Mouse (Mus musculus): ENCODE measurements around the gene Kcnb1.

Kcnb1 gene

GRCm38 (mm10) chr2:167086092-167086491, 103.9 kb downstream of the Kcnb1 start:
- in situ Hi-C loops (cut with MboI, MseI) = no loop called here

- in situ Hi-C loops (cut with MboI, MseI) = no loop called here
These were observed 108.3 kb downstream of the Kcnb1 start for GRCm38 (mm10) chr2:167081639-167082038.

GRCm38 (mm10) chr2:167081135-167081534, 108.8 kb downstream of the Kcnb1 start:
- in situ Hi-C loops (cut with MboI, MseI) = no loop called here

- in situ Hi-C loops (cut with MboI, MseI) = no loop called here
These were observed 109.6 kb downstream of the Kcnb1 start for GRCm38 (mm10) chr2:167080387-167080786.

- in situ Hi-C loops (cut with MboI, MseI) = no loop called here
These were observed 110.3 kb downstream of the Kcnb1 start for GRCm38 (mm10) chr2:167079535-167080257.

- in situ Hi-C loops (cut with MboI, MseI) = no loop called here
These were observed 110.9 kb downstream of the Kcnb1 start for GRCm38 (mm10) chr2:167078931-167079495.

- in situ Hi-C loops (cut with MboI, MseI) = no loop called here
These were observed 111.5 kb downstream of the Kcnb1 start for GRCm38 (mm10) chr2:167078486-167078885.

GRCm38 (mm10) chr2:167077199-167077962, 112.6 kb downstream of the Kcnb1 start:
- in situ Hi-C loops (cut with MboI, MseI) = no loop called here

- in situ Hi-C loops (cut with MboI, MseI) = no loop called here
These were observed 113.2 kb downstream of the Kcnb1 start for GRCm38 (mm10) chr2:167076759-167077158.

- in situ Hi-C loops (cut with MboI, MseI) = no loop called here
These were observed 113.6 kb downstream of the Kcnb1 start for GRCm38 (mm10) chr2:167076352-167076751.

GRCm38 (mm10) chr2:167074587-167074986, 115.4 kb downstream of the Kcnb1 start:
- in situ Hi-C loops (cut with MboI, MseI) = loop anchor here (5.0 kb wide), 3 partner anchors 38 to 143 kb away; no protein-coding TSS in a partner anchor

GRCm38 (mm10) chr2:167071641-167072601, 118.0 kb downstream of the Kcnb1 start:
- in situ Hi-C loops (cut with MboI, MseI) = loop anchor here (5.0 kb wide), 3 partner anchors 40 to 145 kb away; no protein-coding TSS in a partner anchor

- in situ Hi-C loops (cut with MboI, MseI) = loop anchor here (5.0 kb wide), 3 partner anchors 41 to 146 kb away; no protein-coding TSS in a partner anchor
These were observed 118.7 kb downstream of the Kcnb1 start for GRCm38 (mm10) chr2:167071266-167071640.

- in situ Hi-C loops (cut with MboI, MseI) = loop anchor here (5.0 kb wide), 3 partner anchors 42 to 147 kb away; no protein-coding TSS in a partner anchor
These were observed 119.6 kb downstream of the Kcnb1 start for GRCm38 (mm10) chr2:167070341-167070740.

- in situ Hi-C loops (cut with MboI, MseI) = loop anchor here in 1 of 2 experiments (10.0 kb wide), 2 partner anchors 427 to 877 kb away; partner anchors contain the start of genes Rnf114 and Spata2
These were observed 122.4 kb downstream of the Kcnb1 start for GRCm38 (mm10) chr2:167067575-167067974.

- in situ Hi-C loops (cut with MboI, MseI) = loop anchor here in 1 of 2 experiments (10.0 kb wide), 2 partner anchors 428 to 878 kb away; partner anchors contain the start of genes Rnf114 and Spata2
These were observed 123.1 kb downstream of the Kcnb1 start for GRCm38 (mm10) chr2:167066528-167067516.

GRCm38 (mm10) chr2:167066031-167066430, 123.9 kb downstream of the Kcnb1 start:
- in situ Hi-C loops (cut with MboI, MseI) = loop anchor here in 1 of 2 experiments (10.0 kb wide), 2 partner anchors 429 to 879 kb away; partner anchors contain the start of genes Rnf114 and Spata2

- in situ Hi-C loops (cut with MboI, MseI) = loop anchor here in 1 of 2 experiments (10.0 kb wide), 2 partner anchors 430 to 880 kb away; partner anchors contain the start of genes Rnf114 and Spata2
These were observed 125.2 kb downstream of the Kcnb1 start for GRCm38 (mm10) chr2:167064601-167065295.
